Mouse (Mus musculus): ENCODE measurements at regions not wholly inside any gene's neighbourhood (a gene's known extent, or its start where the extent isn't known, plus 50 kb on each side); places are given as distances from the start of the nearest gene placed in this dataset.

- no peak for DNase-seq (ENCODE audit: low spot score)
Measured at GRCm38 (mm10) chr1:185726324-185726723, 271.7 kb downstream of the Slc30a10 start.

GRCm38 (mm10) chr1:185726811-185727210 lies 272.2 kb downstream of the Slc30a10 start:
- no peak for DNase-seq (ENCODE audit: low spot score)

- no peak for DNase-seq (ENCODE audit: low spot score)
Measured at GRCm38 (mm10) chr1:185727749-185728148, 273.1 kb downstream of the Slc30a10 start.

GRCm38 (mm10) chr1:185728406-185728805 lies 273.8 kb downstream of the Slc30a10 start:
- DNase-seq (ENCODE audit: low spot score), result no peak

GRCm38 (mm10) chr1:185731062-185731461 lies 276.4 kb downstream of the Slc30a10 start:
- DNase-seq (ENCODE audit: low spot score), result no peak

GRCm38 (mm10) chr1:185736773-185737172 lies 282.1 kb downstream of the Slc30a10 start:
- no peak for DNase-seq (ENCODE audit: low spot score)

- no peak for DNase-seq (ENCODE audit: low spot score)
Measured at GRCm38 (mm10) chr1:185741034-185741890, 286.6 kb downstream of the Slc30a10 start.

GRCm38 (mm10) chr1:185749251-185749650 lies 294.6 kb downstream of the Slc30a10 start:
- DNase-seq (ENCODE audit: low spot score), result no peak

GRCm38 (mm10) chr1:185754486-185755290 lies 300.0 kb downstream of the Slc30a10 start:
- no peak for DNase-seq (ENCODE audit: low spot score)

- DNase-seq (ENCODE audit: low spot score), result no peak
Measured at GRCm38 (mm10) chr1:185757376-185757775, 302.7 kb downstream of the Slc30a10 start.

GRCm38 (mm10) chr1:185774202-185774601 lies 319.6 kb downstream of the Slc30a10 start:
- no peak for DNase-seq (ENCODE audit: low spot score)

- DNase-seq (ENCODE audit: low spot score), result no peak
Measured at GRCm38 (mm10) chr1:185779604-185780003, 325.0 kb downstream of the Slc30a10 start.

GRCm38 (mm10) chr1:185802156-185802555 lies 315.0 kb downstream of the Lyplal1 start:
- DNase-seq (ENCODE audit: low spot score), result no peak

- DNase-seq (ENCODE audit: low spot score), result no peak
Measured at GRCm38 (mm10) chr1:185814901-185815300, 302.2 kb downstream of the Lyplal1 start.

- DNase-seq (ENCODE audit: low spot score), result no peak
Measured at GRCm38 (mm10) chr1:185819044-185819443, 298.1 kb downstream of the Lyplal1 start.

- DNase-seq (ENCODE audit: low spot score), result no peak
Measured at GRCm38 (mm10) chr1:185822241-185822640, 294.9 kb downstream of the Lyplal1 start.

- DNase-seq (ENCODE audit: low spot score), result no peak
Measured at GRCm38 (mm10) chr1:185823226-185823625, 293.9 kb downstream of the Lyplal1 start.

- DNase-seq (ENCODE audit: low spot score), result no peak
Measured at GRCm38 (mm10) chr1:185823956-185824355, 293.2 kb downstream of the Lyplal1 start.

- DNase-seq (ENCODE audit: low spot score), result no peak
Measured at GRCm38 (mm10) chr1:185827986-185828385, 289.1 kb downstream of the Lyplal1 start.

GRCm38 (mm10) chr1:185828486-185828885 lies 288.6 kb downstream of the Lyplal1 start:
- DNase-seq (ENCODE audit: low spot score), result no peak

GRCm38 (mm10) chr1:185832059-185832458 lies 285.1 kb downstream of the Lyplal1 start:
- DNase-seq (ENCODE audit: low spot score), result no peak

- DNase-seq (ENCODE audit: low spot score), result no peak
Measured at GRCm38 (mm10) chr1:185834171-185834570, 282.9 kb downstream of the Lyplal1 start.

All from layer of hippocampus, adult 9-10 months (tissue).